14 mouse cellular contexts compared by ENCODE assay signal in the genomic region with DNA sequence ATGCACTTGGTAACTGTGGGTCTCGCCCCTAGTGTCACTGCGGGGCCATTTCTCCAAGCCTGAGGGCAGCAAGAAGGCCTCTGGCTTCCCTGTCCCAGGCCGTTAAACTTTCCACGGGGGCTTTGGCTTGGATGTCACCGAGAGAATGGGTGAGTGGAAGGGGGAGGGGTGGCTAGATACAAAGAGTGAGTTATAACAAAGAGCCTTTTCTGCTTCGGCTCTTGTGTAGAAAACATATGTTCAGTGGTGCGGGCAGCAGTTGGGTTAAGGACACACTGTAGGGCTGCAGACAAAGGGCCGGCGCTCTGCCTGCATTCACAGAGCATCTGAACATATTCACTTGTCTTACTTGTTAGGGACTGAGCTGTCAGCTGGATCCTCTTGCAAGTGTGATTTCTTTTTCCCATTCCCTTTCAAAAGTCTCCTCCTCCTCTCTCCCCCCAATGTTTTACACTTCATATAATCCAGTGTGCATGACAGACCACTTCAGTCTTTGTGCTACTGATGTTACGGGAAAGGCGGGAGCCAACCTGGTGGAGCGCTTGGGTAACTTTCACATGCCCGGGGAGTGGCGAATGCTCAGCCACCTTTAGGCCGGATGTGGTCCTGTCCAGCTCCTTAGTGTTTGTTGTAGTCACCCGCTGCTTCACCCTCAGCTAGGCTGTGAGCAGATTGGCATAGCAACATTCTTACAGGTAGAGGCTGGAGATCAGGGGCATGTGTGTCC.
DNase-seq lines count a peak whose midpoint lies in the region; ATAC-seq lines count a peak whose summit lies in the region.
"Had no signal": no experiment of that assay in that cellular context is flagged by ENCODE, and none has a peak within 500 bp of the region (broad histone marks: within the 10 kb centered on the region; RNA-seq: fewer than 3 reads in every experiment).

No protein-coding gene starts in this region.

- H3K27me3 ChIP-seq in hindbrain, embryonic 10.5 days (ENCODE audit: insufficient read depth, poor library complexity, severe bottlenecking), result peaks cover 92% of the 10 kb centered on the region
- peaks cover 2% of the 10 kb centered on the region; the same call in 1 of the 2 replicates for H3K27me3 ChIP-seq in hindbrain, embryonic 16.5 days (replicated peaks; ENCODE audit: control insufficient read depth, insufficient read depth, low read length)
- 0 out of 2 replicates have a peak, but pooled peaks cover 6% of the 10 kb centered on the region for H3K27me3 ChIP-seq in forebrain, embryonic 16.5 days (replicated peaks; ENCODE audit: control insufficient read depth, insufficient read depth, low read length)
- H3K27me3 ChIP-seq in midbrain, embryonic 14.5 days (ENCODE audit: control insufficient read depth, insufficient read depth, low read length), result peaks cover 7% of the 10 kb centered on the region; the same call in 1 of the 2 replicates
- no peaks in the 10 kb centered on the region for H3K27me3 ChIP-seq in heart, embryonic 10.5 days (ENCODE audit: insufficient read depth, poor library complexity, severe bottlenecking)
- H3K27me3 ChIP-seq: heart, embryonic 15.5 days; limb, embryonic 15.5 days; lung, embryonic 15.5 days had no signal

- no peak overlapping the region for H3K9ac ChIP-seq in hindbrain, embryonic 16.5 days (ENCODE audit: low read depth, low read length)
- H3K9ac ChIP-seq in forebrain, embryonic 16.5 days (replicated peaks; ENCODE audit: low read depth, low read length), result no peak overlapping the region
- H3K9ac ChIP-seq in midbrain, embryonic 14.5 days (replicated peaks; ENCODE audit: low read length), result no peak overlapping the region
- H3K9ac ChIP-seq: heart, embryonic 15.5 days; limb, embryonic 15.5 days; lung, embryonic 15.5 days had no signal

- H3K4me3 ChIP-seq in hindbrain, embryonic 10.5 days, result 0 out of 2 replicates have a peak overlapping the region, but pooled peaks have one; percentile 12
- H3K4me3 ChIP-seq in hindbrain, embryonic 16.5 days (ENCODE audit: low read length), result no peak overlapping the region
- H3K4me3 ChIP-seq in forebrain, embryonic 16.5 days (replicated peaks; ENCODE audit: low read length), result no peak overlapping the region
- H3K4me3 ChIP-seq in midbrain, embryonic 14.5 days (replicated peaks; ENCODE audit: low read depth, low read length), result no peak overlapping the region
- H3K4me3 ChIP-seq in heart, embryonic 10.5 days, result no peak overlapping the region
- H3K4me3 ChIP-seq: heart, embryonic 15.5 days; limb, embryonic 15.5 days; lung, embryonic 15.5 days had no signal

- 27% methylated on average over 16 of the region's 16 CpGs for WGBS in hindbrain, embryonic 10.5 days
- 28% methylated on average over 16 of the region's 16 CpGs for WGBS in hindbrain, embryonic 16.5 days
- 17% methylated on average over 16 of the region's 16 CpGs for WGBS in forebrain, embryonic 16.5 days
- 12% methylated on average over 16 of the region's 16 CpGs for WGBS in midbrain, embryonic 14.5 days
- WGBS in heart, embryonic 10.5 days, result 69% methylated on average over 16 of the region's 16 CpGs

- ATAC-seq in hindbrain, embryonic 16.5 days, result no peak; the same call in 1 of the 2 replicates
- ATAC-seq in forebrain, embryonic 16.5 days, result peak; percentile 50; the same call in 1 of the 2 replicates
- peak; percentile 64; the same call in 1 of the 2 replicates for ATAC-seq in midbrain, embryonic 14.5 days (ENCODE audit: low FRiP score, low TSS enrichment)
- ATAC-seq in frontal cortex, adult (ENCODE audit: low TSS enrichment), result no peak
- ATAC-seq: inflammation-experienced regulatory T-cells, adult 6 months had no signal

- no peaks in the 10 kb centered on the region for H3K36me3 ChIP-seq in hindbrain, embryonic 10.5 days
- no peaks in the 10 kb centered on the region for H3K36me3 ChIP-seq in hindbrain, embryonic 16.5 days (ENCODE audit: control insufficient read depth, insufficient read depth, low read length)
- no peaks in the 10 kb centered on the region for H3K36me3 ChIP-seq in forebrain, embryonic 16.5 days (ENCODE audit: control insufficient read depth, insufficient read depth)
- H3K36me3 ChIP-seq in midbrain, embryonic 14.5 days (ENCODE audit: control insufficient read depth, insufficient read depth, low read length), result no peaks in the 10 kb centered on the region
- no peaks in the 10 kb centered on the region for H3K36me3 ChIP-seq in heart, embryonic 10.5 days
- H3K36me3 ChIP-seq: heart, embryonic 15.5 days; limb, embryonic 15.5 days; lung, embryonic 15.5 days had no signal

- peak overlapping the region; percentile 76 for H3K27ac ChIP-seq in hindbrain, embryonic 10.5 days
- no peak overlapping the region for H3K27ac ChIP-seq in hindbrain, embryonic 16.5 days (ENCODE audit: low read depth, low read length)
- H3K27ac ChIP-seq in forebrain, embryonic 16.5 days (ENCODE audit: low read length), result no peak overlapping the region
- H3K27ac ChIP-seq in midbrain, embryonic 14.5 days (replicated peaks; ENCODE audit: low read depth, low read length), result no peak overlapping the region; the same call in 1 of the 2 replicates
- no peak overlapping the region for H3K27ac ChIP-seq in heart, embryonic 10.5 days
- H3K27ac ChIP-seq: heart, embryonic 15.5 days; limb, embryonic 15.5 days; lung, embryonic 15.5 days had no signal

- H3K4me1 ChIP-seq in hindbrain, embryonic 10.5 days (replicated peaks), result peaks cover 86% of the 10 kb centered on the region
- H3K4me1 ChIP-seq in hindbrain, embryonic 16.5 days (ENCODE audit: control insufficient read depth, insufficient read depth, low read depth, low read length), result peaks cover 3% of the 10 kb centered on the region
- peaks cover 16% of the 10 kb centered on the region for H3K4me1 ChIP-seq in forebrain, embryonic 16.5 days (replicated peaks; ENCODE audit: control insufficient read depth, insufficient read depth, low read length)
- H3K4me1 ChIP-seq in midbrain, embryonic 14.5 days (ENCODE audit: control insufficient read depth, insufficient read depth, low read length), result peaks cover 36% of the 10 kb centered on the region
- peaks cover 44% of the 10 kb centered on the region for H3K4me1 ChIP-seq in heart, embryonic 10.5 days

- no peaks in the 10 kb centered on the region for H3K9me3 ChIP-seq in hindbrain, embryonic 10.5 days
- no peaks in the 10 kb centered on the region for H3K9me3 ChIP-seq in hindbrain, embryonic 16.5 days (ENCODE audit: control insufficient read depth, low read length)
- H3K9me3 ChIP-seq in forebrain, embryonic 16.5 days (ENCODE audit: control insufficient read depth, low read length), result no peaks in the 10 kb centered on the region
- no peaks in the 10 kb centered on the region for H3K9me3 ChIP-seq in midbrain, embryonic 14.5 days (ENCODE audit: control insufficient read depth, low read length)
- no peaks in the 10 kb centered on the region for H3K9me3 ChIP-seq in heart, embryonic 10.5 days
- H3K9me3 ChIP-seq: heart, embryonic 15.5 days; limb, embryonic 15.5 days; lung, embryonic 15.5 days had no signal

- peak; percentile 73 for DNase-seq in hindbrain, embryonic 10.5 days (ENCODE audit: low spot score)
- DNase-seq in embryo, embryonic 10.5 days (ENCODE audit: low spot score), result peak; percentile 78
- DNase-seq in midbrain, embryonic 14.5 days, result peak; percentile 67
- DNase-seq in thymus, postnatal 4 days, result no peak
- DNase-seq in heart, embryonic 10.5 days (ENCODE audit: low spot score), result no peak
- DNase-seq: adrenal gland, postnatal 10 days; thymus, adult 2 months had no signal

- H3K4me2 ChIP-seq in hindbrain, embryonic 16.5 days (ENCODE audit: low read length), result no peak overlapping the region
- H3K4me2 ChIP-seq in forebrain, embryonic 16.5 days (ENCODE audit: low read length), result no peak overlapping the region
- no peak overlapping the region for H3K4me2 ChIP-seq in midbrain, embryonic 14.5 days (ENCODE audit: low read length)
- H3K4me2 ChIP-seq: heart, embryonic 15.5 days; limb, embryonic 15.5 days; lung, embryonic 15.5 days had no signal

Comparison
In these comparisons a context has a peak if more than half of its experiments do, and no peak if none do; other contexts are left out.
1. DNase-seq: peak in hindbrain, embryonic 10.5 days (single experiment), embryo, embryonic 10.5 days (single experiment) and midbrain, embryonic 14.5 days (single experiment); none in thymus, postnatal 4 days (single experiment) and heart, embryonic 10.5 days (single experiment).
2. ATAC-seq: peak in forebrain, embryonic 16.5 days (single experiment) and midbrain, embryonic 14.5 days (single experiment); none in hindbrain, embryonic 16.5 days (single experiment) and frontal cortex, adult (single experiment).